Mouse (Mus musculus): ENCODE results near the gene Stpg3. TPM values are rescaled to one million over a fixed set of nuclear protein-coding genes. Genes with fewer than 3 reads are reported as not detected.
"Not testable (repeated sequence)": the region's sequence is repeated elsewhere in the genome, so short reads cannot be mapped to it uniquely, and the experiment has no call there.

Gene Stpg3
- polyA plus RNA-seq (2016; fragmentation: Nextera tagmentation; extraction: Ambion mirVana): not detected in 2 replicates

DNA sequence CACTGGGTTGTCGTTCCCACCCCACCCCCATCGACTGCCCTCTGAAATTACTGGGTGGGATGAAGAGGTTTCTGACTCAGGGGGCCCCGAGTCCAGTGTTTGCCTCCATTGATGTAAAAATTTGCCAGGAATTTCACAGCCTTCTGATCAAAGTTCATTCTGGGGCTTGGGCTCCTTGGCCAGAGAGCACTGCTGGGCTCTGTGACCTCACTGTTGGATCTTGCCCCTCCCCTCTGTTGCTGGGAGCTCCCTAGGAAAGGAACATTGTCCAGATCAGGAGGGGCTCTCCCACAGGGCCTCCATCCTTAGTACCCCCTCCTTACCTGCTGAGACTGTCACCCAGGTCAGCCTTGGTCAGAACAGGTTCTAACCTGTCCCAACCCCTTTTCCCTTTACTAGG is at the start of gene Stpg3:
Gene Stpg3, minus strand, starts transcription at position 194 of the 400 bp plus-strand sequence.
- H3K27ac ChIP-seq: no peak within 1 kb of the TSS
- H3K4me3 ChIP-seq (replicated peaks): no peak within 1 kb of the TSS
- H3K9ac ChIP-seq (replicated peaks): no peak within 1 kb of the TSS
- 78% methylated on average over 3 of the region's 3 CpGs for WGBS
- no peak for ATAC-seq (ENCODE audit: insufficient number of reproducible peaks, insufficient read depth, low FRiP score, low TSS enrichment, low read depth)
- H3K9me3 ChIP-seq: no peaks in the 10 kb centered on the region
- peaks cover 10% of the 10 kb centered on the region for H3K4me1 ChIP-seq (replicated peaks)
- peaks cover 22% of the 10 kb centered on the region for H3K27me3 ChIP-seq
- no peak within 1 kb of the TSS for H3K4me2 ChIP-seq
- no peaks in the 10 kb centered on the region; the same call in 1 of the 2 replicates for H3K36me3 ChIP-seq

DNA sequence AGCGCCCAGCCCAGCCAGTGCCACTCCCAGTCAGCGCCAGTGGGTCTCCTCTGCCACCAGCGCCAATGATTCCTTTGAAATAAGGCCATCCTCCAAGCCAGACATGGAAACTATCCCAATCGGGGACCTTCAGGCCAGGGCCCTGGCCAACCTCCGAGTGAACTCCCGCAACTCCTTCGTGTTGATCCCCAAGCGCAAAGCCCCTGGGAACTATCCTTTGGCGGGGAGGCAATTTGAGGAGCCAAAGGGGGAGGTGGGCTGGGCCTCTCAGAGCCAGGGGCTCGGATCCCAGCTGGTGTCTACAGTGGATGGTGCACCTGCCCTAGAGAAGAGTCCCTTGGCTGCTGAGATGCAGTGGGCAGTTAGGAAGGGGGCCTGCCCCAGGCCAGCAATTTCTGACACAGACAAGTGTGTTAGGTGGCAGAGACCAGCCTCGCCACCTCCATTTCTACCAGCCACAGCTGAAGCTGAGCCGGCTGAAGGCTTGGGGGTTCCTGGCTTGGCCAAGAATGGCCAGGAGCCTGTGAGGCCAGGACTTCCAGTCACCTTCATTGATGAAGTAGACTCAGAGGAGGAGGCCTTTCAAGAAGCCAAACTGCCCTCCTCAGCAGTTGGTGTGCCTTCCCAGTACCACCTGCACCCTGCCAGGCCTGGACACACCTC is 49.3 kb upstream of the Stpg3 start:
- peak overlapping the region; percentile 63 for H3K4me3 ChIP-seq (replicated peaks)
- no peaks in the 10 kb centered on the region for H3K9me3 ChIP-seq
- no peak for ATAC-seq (ENCODE audit: insufficient number of reproducible peaks, insufficient read depth, low FRiP score, low TSS enrichment, low read depth)
- peaks cover 35% of the 10 kb centered on the region for H3K4me1 ChIP-seq (replicated peaks)
- no peak overlapping the region for H3K27ac ChIP-seq
- peak overlapping the region; percentile 74 for H3K9ac ChIP-seq (replicated peaks)
- peak overlapping the region; percentile 98 for H3K4me2 ChIP-seq
- peaks cover 27% of the 10 kb centered on the region for H3K27me3 ChIP-seq
- WGBS: 21% methylated on average over 12 of the region's 12 CpGs
- peaks cover 9% of the 10 kb centered on the region; the same call in 1 of the 2 replicates for H3K36me3 ChIP-seq

DNA sequence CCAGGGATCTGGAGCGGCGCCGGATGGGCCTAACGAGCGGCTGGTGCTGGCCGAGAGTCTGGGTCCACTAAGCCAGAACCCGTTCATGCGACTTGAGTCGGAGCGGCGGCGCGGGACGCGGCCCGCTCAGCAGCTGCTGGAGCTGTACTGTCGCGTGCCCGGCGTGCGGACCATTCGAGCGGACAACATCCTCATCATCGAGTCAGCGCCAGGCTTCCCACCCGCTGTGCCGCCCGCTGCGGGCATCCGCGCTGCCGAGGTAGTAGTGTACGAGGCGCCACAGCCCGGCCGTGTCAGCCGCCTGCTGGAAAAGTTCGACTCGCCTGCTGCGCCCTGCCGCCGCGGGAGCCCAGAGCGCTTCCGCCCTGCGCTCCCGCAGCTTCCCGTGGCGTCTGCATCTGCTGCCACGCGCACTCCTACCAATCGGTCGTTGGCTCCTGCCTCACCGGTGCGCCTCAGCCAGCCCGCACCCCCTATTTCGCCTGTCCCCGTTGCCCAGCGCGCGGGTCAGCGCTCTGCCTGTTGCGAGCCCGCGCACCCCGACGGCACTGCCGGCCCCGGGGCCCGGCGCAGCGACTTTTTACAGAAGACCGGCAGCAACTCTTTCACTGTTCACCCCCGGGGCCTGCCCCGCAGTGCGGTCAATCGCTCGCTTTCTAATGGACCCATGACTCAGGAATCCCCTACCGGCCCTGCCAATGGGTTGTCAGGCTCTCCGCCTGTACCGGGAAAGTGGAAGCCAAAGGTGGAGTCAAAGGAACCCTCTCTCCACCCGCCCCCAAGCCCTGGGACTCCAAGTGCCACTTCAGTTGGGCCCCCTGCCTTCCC is 48.6 kb upstream of the Stpg3 start:
- Histone ChIP-seq H3K27me3 (peaks cover 27% of the 10 kb centered on the region), H3K36me3 (0 out of 2 replicates have a peak, but pooled peaks cover 4% of the 10 kb centered on the region), H3K9ac (replicated peaks) (peak overlapping the region; percentile 74), H3K4me1 (replicated peaks) (peaks cover 35% of the 10 kb centered on the region), H3K9me3 (no peaks in the 10 kb centered on the region), H3K4me3 (replicated peaks) (peak overlapping the region; percentile 63), H3K4me2 (peak overlapping the region; percentile 98), H3K27ac (no peak overlapping the region)
- under 1% methylated on average over 82 of the region's 82 CpGs for WGBS
- ATAC-seq (ENCODE audit: insufficient number of reproducible peaks, insufficient read depth, low FRiP score, low TSS enrichment, low read depth): no peak

DNA sequence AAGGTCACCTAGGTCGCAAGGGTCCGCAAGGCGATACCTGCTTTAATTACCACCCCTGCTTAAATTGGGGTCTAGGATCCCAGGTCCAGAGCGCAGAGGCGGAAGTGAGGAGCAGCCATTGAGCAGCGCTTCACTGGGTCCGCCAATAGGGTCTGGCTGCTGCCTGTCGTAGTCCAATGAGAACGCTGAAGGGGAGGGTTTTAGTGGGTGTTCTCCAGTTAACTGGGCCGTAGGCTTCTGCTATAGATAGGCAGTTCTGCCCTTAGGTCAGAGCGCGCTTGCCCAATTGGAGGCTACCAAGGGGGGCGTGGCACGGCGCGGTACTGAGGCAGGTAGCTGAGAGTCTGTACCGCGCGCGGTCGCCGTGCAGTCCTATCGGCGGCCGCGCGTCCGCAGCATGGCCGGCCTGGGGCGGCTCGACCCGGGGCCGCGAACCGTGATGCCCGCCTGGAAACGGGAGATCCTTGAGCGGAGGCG is 47.9 kb upstream of the Stpg3 start, which contains the start of gene Tprn:
Gene Tprn, plus strand, starts transcription at position 328 of the 477 bp plus-strand sequence.
- Histone ChIP-seq H3K36me3 (0 out of 2 replicates have a peak, but pooled peaks cover under 1% of the 10 kb centered on the region), H3K4me3 (replicated peaks) (peak within 1 kb of the TSS; percentile 63), H3K27ac (no peak within 1 kb of the TSS), H3K9ac (replicated peaks) (peak within 1 kb of the TSS; percentile 74), H3K9me3 (no peaks in the 10 kb centered on the region), H3K27me3 (peaks cover 27% of the 10 kb centered on the region), H3K4me2 (peak within 1 kb of the TSS; percentile 98), H3K4me1 (replicated peaks) (peaks cover 34% of the 10 kb centered on the region)
- WGBS: under 1% methylated on average over 39 of the region's 39 CpGs
- peak; percentile 99 for ATAC-seq (ENCODE audit: insufficient number of reproducible peaks, insufficient read depth, low FRiP score, low TSS enrichment, low read depth)

DNA sequence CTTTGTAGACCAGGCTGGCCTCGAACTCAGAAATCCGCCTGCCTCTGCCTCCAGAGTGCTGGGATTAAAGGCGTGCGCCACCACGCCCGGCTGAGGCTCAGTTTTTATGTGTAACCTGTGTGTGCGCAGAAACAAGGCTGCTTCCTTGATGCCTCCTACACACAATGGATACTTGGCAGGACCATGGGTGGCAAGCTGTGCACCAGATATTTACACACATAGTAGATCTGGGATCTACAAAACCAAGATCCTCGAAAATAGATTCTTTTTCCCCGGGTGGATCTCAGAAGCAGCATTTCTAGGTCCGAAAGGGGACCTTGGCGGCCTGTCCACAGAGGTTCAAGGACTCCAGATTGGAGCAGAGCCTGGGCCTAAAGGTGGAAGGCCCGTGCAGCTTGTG is 47.4 kb upstream of the Stpg3 start:
- WGBS: 52% methylated on average over 12 of the region's 12 CpGs
- Histone ChIP-seq H3K4me2 (peak overlapping the region; percentile 98), H3K4me1 (replicated peaks) (peaks cover 29% of the 10 kb centered on the region), H3K4me3 (replicated peaks) (peak overlapping the region; percentile 63), H3K27me3 (peaks cover 27% of the 10 kb centered on the region), H3K9me3 (no peaks in the 10 kb centered on the region), H3K9ac (replicated peaks) (0 out of 2 replicates have a peak overlapping the region, but pooled peaks have one; percentile 12), H3K27ac (no peak overlapping the region), H3K36me3 (no peaks in the 10 kb centered on the region)
- no peak; the same call in none of the 2 replicates for ATAC-seq (ENCODE audit: insufficient number of reproducible peaks, insufficient read depth, low FRiP score, low TSS enrichment, low read depth)

DNA sequence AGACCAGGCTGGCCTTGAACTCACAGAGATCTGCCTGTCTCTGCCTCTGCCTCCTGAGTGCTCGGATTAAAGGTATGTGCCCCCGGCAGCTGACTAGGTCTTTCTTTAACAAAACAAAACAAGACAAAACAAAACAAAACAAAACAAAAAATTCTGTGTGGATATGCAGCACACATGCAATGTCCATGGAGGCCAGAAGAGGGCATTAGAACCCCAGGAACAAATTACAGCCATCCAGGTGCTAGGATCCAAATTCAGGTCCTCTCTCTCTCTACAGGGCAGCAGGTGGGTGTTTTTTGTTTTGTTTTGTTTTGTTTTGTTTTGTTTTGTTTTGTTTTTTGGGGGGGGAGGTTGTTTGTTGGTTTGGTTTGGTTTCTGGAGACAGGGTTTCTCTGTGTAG is 44.5 kb upstream of the Stpg3 start:
- H3K27ac ChIP-seq: no peak overlapping the region
- no peak overlapping the region for H3K4me3 ChIP-seq (replicated peaks)
- peaks cover 24% of the 10 kb centered on the region for H3K4me1 ChIP-seq (replicated peaks)
- H3K36me3 ChIP-seq: no peaks in the 10 kb centered on the region
- H3K27me3 ChIP-seq: peaks cover 12% of the 10 kb centered on the region
- H3K9ac ChIP-seq (replicated peaks): no peak overlapping the region
- ATAC-seq (ENCODE audit: insufficient number of reproducible peaks, insufficient read depth, low FRiP score, low TSS enrichment, low read depth): no peak
- no peaks in the 10 kb centered on the region for H3K9me3 ChIP-seq
- WGBS: 67% methylated on average over 2 of the region's 2 CpGs
- H3K4me2 ChIP-seq: no peak overlapping the region

DNA sequence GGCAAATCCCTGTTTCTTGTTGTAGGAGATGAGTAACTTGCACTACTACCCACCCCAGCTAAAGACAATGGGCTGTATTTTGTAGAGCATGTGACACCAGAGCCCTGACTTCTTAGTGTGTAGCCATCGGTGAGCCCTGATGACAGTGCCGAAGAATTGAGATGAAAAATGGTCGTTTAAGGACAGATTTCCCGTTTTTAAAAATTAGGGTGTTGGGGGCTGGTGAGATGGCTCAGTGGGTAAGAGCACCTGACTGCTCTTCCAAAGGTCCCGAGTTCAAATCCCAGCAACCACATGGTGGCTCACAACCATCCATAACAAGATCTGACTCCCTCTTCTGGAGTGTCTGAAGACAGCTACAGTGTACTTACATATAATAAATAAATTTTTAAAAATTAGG is 42.8 kb upstream of the Stpg3 start:
- H3K4me2 ChIP-seq; H3K4me3 ChIP-seq (replicated peaks); H3K27me3 ChIP-seq; H3K9me3 ChIP-seq; H3K36me3 ChIP-seq; H3K27ac ChIP-seq; ATAC-seq (ENCODE audit: insufficient number of reproducible peaks, insufficient read depth, low FRiP score, low TSS enrichment, low read depth); H3K9ac ChIP-seq (replicated peaks): not testable (repeated sequence)
- H3K4me1 ChIP-seq (replicated peaks): peaks cover 15% of the 10 kb centered on the region
- WGBS: 88% methylated on average over 5 of the region's 5 CpGs

DNA sequence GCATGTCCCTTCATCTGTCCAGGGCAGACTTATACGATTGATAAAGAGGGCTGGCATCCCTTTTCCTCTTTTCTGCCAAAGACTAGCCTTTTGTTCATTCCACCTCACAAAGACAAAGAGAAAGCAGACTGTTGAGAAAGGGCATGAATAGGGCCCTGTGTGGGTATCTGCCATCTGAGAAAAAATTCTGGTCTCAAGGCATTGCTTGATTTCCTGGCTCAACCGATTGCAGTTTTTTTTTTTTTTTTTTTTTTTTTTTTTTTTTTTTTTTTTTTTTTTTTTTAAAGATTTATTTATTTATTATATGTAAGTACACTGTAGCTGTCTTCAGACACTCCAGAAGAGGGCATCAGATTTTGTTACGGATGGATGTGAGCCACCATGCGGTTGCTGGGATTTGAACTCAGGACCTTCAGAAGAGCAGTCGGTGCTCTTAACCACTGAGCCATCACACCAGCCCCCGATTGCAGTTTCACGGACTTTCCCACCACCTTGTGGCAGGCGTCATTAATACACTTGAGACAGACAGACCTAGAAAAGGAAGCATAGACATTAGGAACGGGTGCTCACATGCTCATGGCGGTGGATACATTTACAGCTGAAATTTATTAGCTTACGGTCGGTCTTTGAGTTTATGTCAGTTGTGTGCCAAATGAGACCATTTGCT is 42.1 kb upstream of the Stpg3 start:
- H3K9ac ChIP-seq (replicated peaks): peak overlapping the region; percentile 75; the same call in 1 of the 2 replicates
- not testable (repeated sequence) for H3K27ac ChIP-seq; H3K9me3 ChIP-seq; H3K27me3 ChIP-seq; ATAC-seq (ENCODE audit: insufficient number of reproducible peaks, insufficient read depth, low FRiP score, low TSS enrichment, low read depth)
- H3K4me2 ChIP-seq: peak overlapping the region; percentile 97
- H3K4me1 ChIP-seq (replicated peaks): peaks cover 15% of the 10 kb centered on the region
- H3K4me3 ChIP-seq (replicated peaks): peak overlapping the region; percentile 79
- peaks cover 10% of the 10 kb centered on the region for H3K36me3 ChIP-seq
- WGBS: 59% methylated on average over 12 of the region's 12 CpGs

DNA sequence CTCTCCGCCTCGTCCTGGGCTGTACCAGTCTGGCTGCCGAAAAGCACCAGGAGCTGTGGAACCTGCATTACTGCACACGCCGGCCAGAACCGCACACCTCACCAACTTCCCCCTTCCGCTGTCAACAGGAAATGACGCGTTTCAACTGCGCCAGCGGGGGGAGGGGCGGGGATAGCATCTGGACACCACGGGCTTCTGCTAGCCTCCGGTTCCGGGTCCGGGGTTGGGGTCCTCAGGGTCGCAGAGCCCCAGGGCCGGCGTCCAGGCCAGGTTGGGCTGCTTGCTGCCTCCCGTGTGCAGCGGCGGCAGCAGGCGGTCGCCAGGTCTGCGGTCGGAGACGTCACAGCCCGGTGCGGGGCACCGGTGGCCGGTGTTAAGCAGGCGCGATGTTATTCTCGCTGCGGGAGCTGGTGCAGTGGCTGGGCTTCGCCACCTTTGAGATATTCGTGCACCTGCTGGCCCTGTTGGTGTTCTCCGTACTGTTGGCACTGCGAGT is 40.9 kb upstream of the Stpg3 start, which contains the start of gene Tmem203:
Gene Tmem203, plus strand, starts transcription at position 156 of the 496 bp plus-strand sequence.
- Histone ChIP-seq H3K4me2 (peak within 1 kb of the TSS; percentile 97), H3K27ac (peak within 1 kb of the TSS; percentile 64)
- WGBS: under 1% methylated on average over 39 of the region's 39 CpGs

DNA sequence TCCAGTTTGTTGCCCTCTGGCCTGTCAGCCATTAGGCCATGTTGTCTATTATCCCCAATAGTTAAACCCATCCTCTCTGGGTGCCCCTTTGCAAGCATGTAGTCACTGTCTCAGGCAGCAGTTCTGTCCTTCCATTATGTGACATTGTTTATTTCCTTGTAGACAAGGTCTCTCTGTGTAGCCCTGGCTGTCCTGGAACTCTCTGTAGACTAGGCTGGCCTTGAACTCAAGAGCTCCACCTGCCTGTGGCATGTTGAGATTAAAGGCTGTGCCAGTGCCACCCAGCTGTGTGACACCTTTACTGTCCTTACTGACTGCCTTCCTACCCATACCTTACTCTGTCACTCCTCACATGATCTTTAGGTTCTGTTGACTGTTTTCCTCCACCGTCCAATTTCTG is 37.9 kb upstream of the Stpg3 start:
- Histone ChIP-seq H3K9me3 (no peaks in the 10 kb centered on the region), H3K4me2 (no peak overlapping the region), H3K27me3 (no peaks in the 10 kb centered on the region), H3K9ac (replicated peaks) (no peak overlapping the region), H3K36me3 (peaks cover 53% of the 10 kb centered on the region), H3K27ac (no peak overlapping the region), H3K4me1 (replicated peaks) (peaks cover 15% of the 10 kb centered on the region), H3K4me3 (replicated peaks) (no peak overlapping the region)
- WGBS: 80% methylated on average over 1 of the region's 1 CpGs
- no peak for ATAC-seq (ENCODE audit: insufficient number of reproducible peaks, insufficient read depth, low FRiP score, low TSS enrichment, low read depth)

More for the DNA sequence above, 40.9 kb upstream of the Stpg3 start, which contains the start of gene Tmem203:
- H3K4me1 ChIP-seq (replicated peaks): peaks cover 15% of the 10 kb centered on the region
- H3K36me3 ChIP-seq: peaks cover 23% of the 10 kb centered on the region
- H3K4me3 ChIP-seq (replicated peaks): peak within 1 kb of the TSS; percentile 79
- ATAC-seq (ENCODE audit: insufficient number of reproducible peaks, insufficient read depth, low FRiP score, low TSS enrichment, low read depth): peak; percentile 57; the same call in 1 of the 2 replicates
- H3K9me3 ChIP-seq: no peaks in the 10 kb centered on the region
- H3K27me3 ChIP-seq: no peaks in the 10 kb centered on the region
- peak within 1 kb of the TSS; percentile 75 for H3K9ac ChIP-seq (replicated peaks)

All from limb, embryonic 12.5 days (tissue).